Mouse (Mus musculus): ENCODE results near the gene Man1a2.

DNA sequence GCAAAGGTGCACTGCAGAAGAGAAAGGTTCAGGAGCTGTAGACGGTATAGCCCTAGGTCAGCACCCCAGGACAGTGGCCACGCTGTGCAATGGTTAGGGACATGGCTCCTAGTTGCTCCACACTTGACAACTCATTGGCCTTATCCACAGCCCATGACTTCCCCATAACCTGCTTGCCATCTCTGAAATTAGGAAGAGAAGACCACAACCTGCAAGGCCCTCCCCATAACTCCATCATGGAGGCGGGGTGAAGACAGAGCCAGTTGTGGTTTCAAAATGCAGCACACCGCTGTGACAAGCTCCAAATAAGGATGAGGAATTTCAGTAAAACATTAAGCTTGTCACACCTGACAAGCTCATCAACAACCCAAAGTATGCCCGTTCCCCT, 169.6 kb downstream of the Man1a2 start:
- no peak for TF ChIP-seq USF1 (IDR thresholded peaks at IDR 0.05; ENCODE audit: low read depth)
- TF ChIP-seq REST (IDR thresholded peaks at IDR 0.05; ENCODE audit: insufficient read depth, insufficient read length), result no peak
- no peak for TF ChIP-seq POLR2A (IDR thresholded peaks at IDR 0.05; ENCODE audit: insufficient read length, low read depth)
- TF ChIP-seq POLR2AphosphoS2 (IDR thresholded peaks at IDR 0.05; ENCODE audit: insufficient read length, low read depth), result no peak
- no peak for TF ChIP-seq CEBPB (IDR thresholded peaks at IDR 0.05; ENCODE audit: insufficient read depth, poor library complexity, severe bottlenecking)
- no peak for TF ChIP-seq E2F4 (IDR thresholded peaks at IDR 0.05; ENCODE audit: insufficient read depth)
- no peak for TF ChIP-seq MAX (IDR thresholded peaks at IDR 0.05; ENCODE audit: low read depth)
- no peak for TF ChIP-seq TCF3 (IDR thresholded peaks at IDR 0.05; ENCODE audit: insufficient read length, low read depth)
